Mouse (Mus musculus): ENCODE measurements at regions not wholly inside any gene's neighbourhood (a gene's known extent, or its start where the extent isn't known, plus 50 kb on each side); places are given as distances from the start of the nearest gene placed in this dataset.
A peak's percentile ranks its signal among the peaks of the same experiment; 100 is the strongest.
"Not testable (repeated sequence)": the region's sequence is repeated elsewhere in the genome, so short reads cannot be mapped to it uniquely, and the experiment has no call there.

- no peak for TF ChIP-seq POLR2A (IDR thresholded peaks at IDR 0.05; ENCODE audit: borderline replicate concordance, extremely low read depth, insufficient read depth, insufficient read length, poor library complexity, severe bottlenecking)
- no peak for TF ChIP-seq CTCF (IDR thresholded peaks at IDR 0.05; ENCODE audit: borderline replicate concordance, extremely low read depth, insufficient read depth, insufficient read length)
- DNase-seq (ENCODE audit: low read depth), result no peak
Observed at GRCm38 (mm10) chr6:107218309-107218708, 311.3 kb upstream of the Lrrn1 start.

GRCm38 (mm10) chr6:107218721-107219120 lies 310.8 kb upstream of the Lrrn1 start:
- no peak for TF ChIP-seq POLR2A (IDR thresholded peaks at IDR 0.05; ENCODE audit: borderline replicate concordance, extremely low read depth, insufficient read depth, insufficient read length, poor library complexity, severe bottlenecking)
- TF ChIP-seq CTCF (IDR thresholded peaks at IDR 0.05; ENCODE audit: borderline replicate concordance, extremely low read depth, insufficient read depth, insufficient read length), result no peak
- no peak for DNase-seq (ENCODE audit: low read depth)

- TF ChIP-seq POLR2A (IDR thresholded peaks at IDR 0.05; ENCODE audit: borderline replicate concordance, extremely low read depth, insufficient read depth, insufficient read length, poor library complexity, severe bottlenecking) (no peak), CTCF (IDR thresholded peaks at IDR 0.05; ENCODE audit: borderline replicate concordance, extremely low read depth, insufficient read depth, insufficient read length) (no peak)
- peak; percentile 60 for DNase-seq (ENCODE audit: low read depth)
Observed at GRCm38 (mm10) chr6:107222602-107223001, 307.0 kb upstream of the Lrrn1 start.

- DNase-seq (ENCODE audit: low read depth), result not testable (repeated sequence)
Observed at GRCm38 (mm10) chr6:107229843-107230242, 299.7 kb upstream of the Lrrn1 start.

- TF ChIP-seq POLR2A (IDR thresholded peaks at IDR 0.05; ENCODE audit: borderline replicate concordance, extremely low read depth, insufficient read depth, insufficient read length, poor library complexity, severe bottlenecking), result no peak
- DNase-seq (ENCODE audit: low read depth), result peak; percentile 18
Observed at GRCm38 (mm10) chr6:107237692-107238091, 291.9 kb upstream of the Lrrn1 start.

GRCm38 (mm10) chr6:107243981-107244380 lies 285.6 kb upstream of the Lrrn1 start:
- peak; percentile 41 for DNase-seq (ENCODE audit: low read depth)
- no peak for TF ChIP-seq CTCF (IDR thresholded peaks at IDR 0.05; ENCODE audit: borderline replicate concordance, extremely low read depth, insufficient read depth, insufficient read length)
- TF ChIP-seq POLR2A (IDR thresholded peaks at IDR 0.05; ENCODE audit: borderline replicate concordance, extremely low read depth, insufficient read depth, insufficient read length, poor library complexity, severe bottlenecking), result no peak

GRCm38 (mm10) chr6:107280348-107280747 lies 249.2 kb upstream of the Lrrn1 start:
- TF ChIP-seq POLR2A (IDR thresholded peaks at IDR 0.05; ENCODE audit: borderline replicate concordance, extremely low read depth, insufficient read depth, insufficient read length, poor library complexity, severe bottlenecking) (no peak), CTCF (IDR thresholded peaks at IDR 0.05; ENCODE audit: borderline replicate concordance, extremely low read depth, insufficient read depth, insufficient read length) (no peak)
- DNase-seq (ENCODE audit: low read depth), result no peak

GRCm38 (mm10) chr6:107290850-107291249 lies 238.7 kb upstream of the Lrrn1 start:
- TF ChIP-seq CTCF (IDR thresholded peaks at IDR 0.05; ENCODE audit: borderline replicate concordance, extremely low read depth, insufficient read depth, insufficient read length) (no peak), POLR2A (IDR thresholded peaks at IDR 0.05; ENCODE audit: borderline replicate concordance, extremely low read depth, insufficient read depth, insufficient read length, poor library complexity, severe bottlenecking) (no peak)
- DNase-seq (ENCODE audit: low read depth), result peak; percentile 38

- peak; percentile 77 for DNase-seq (ENCODE audit: low read depth)
- TF ChIP-seq CTCF (IDR thresholded peaks at IDR 0.05; ENCODE audit: borderline replicate concordance, extremely low read depth, insufficient read depth, insufficient read length), result no peak
Observed at GRCm38 (mm10) chr6:107303676-107304369, 225.7 kb upstream of the Lrrn1 start.

- TF ChIP-seq POLR2A (IDR thresholded peaks at IDR 0.05; ENCODE audit: borderline replicate concordance, extremely low read depth, insufficient read depth, insufficient read length, poor library complexity, severe bottlenecking) (no peak), CTCF (IDR thresholded peaks at IDR 0.05; ENCODE audit: borderline replicate concordance, extremely low read depth, insufficient read depth, insufficient read length) (no peak)
- DNase-seq (ENCODE audit: low read depth), result no peak
Observed at GRCm38 (mm10) chr6:107319565-107319964, 210.0 kb upstream of the Lrrn1 start.

GRCm38 (mm10) chr6:107350503-107350902 lies 179.1 kb upstream of the Lrrn1 start:
- no peak for TF ChIP-seq CTCF (IDR thresholded peaks at IDR 0.05; ENCODE audit: borderline replicate concordance, extremely low read depth, insufficient read depth, insufficient read length)
- no peak for TF ChIP-seq POLR2A (IDR thresholded peaks at IDR 0.05; ENCODE audit: borderline replicate concordance, extremely low read depth, insufficient read depth, insufficient read length, poor library complexity, severe bottlenecking)
- peak; percentile 36 for DNase-seq (ENCODE audit: low read depth)

GRCm38 (mm10) chr6:107375274-107375673 lies 154.3 kb upstream of the Lrrn1 start:
- TF ChIP-seq POLR2A (IDR thresholded peaks at IDR 0.05; ENCODE audit: borderline replicate concordance, extremely low read depth, insufficient read depth, insufficient read length, poor library complexity, severe bottlenecking) (no peak), CTCF (IDR thresholded peaks at IDR 0.05; ENCODE audit: borderline replicate concordance, extremely low read depth, insufficient read depth, insufficient read length) (no peak)
- DNase-seq (ENCODE audit: low read depth), result no peak

GRCm38 (mm10) chr6:107378489-107378888 lies 151.1 kb upstream of the Lrrn1 start:
- no peak for TF ChIP-seq CTCF (IDR thresholded peaks at IDR 0.05; ENCODE audit: borderline replicate concordance, extremely low read depth, insufficient read depth, insufficient read length)
- no peak for TF ChIP-seq POLR2A (IDR thresholded peaks at IDR 0.05; ENCODE audit: borderline replicate concordance, extremely low read depth, insufficient read depth, insufficient read length, poor library complexity, severe bottlenecking)
- no peak for DNase-seq (ENCODE audit: low read depth)

Data from brain, embryonic 14.5 days (tissue).